Mouse (Mus musculus) urinary bladder, postnatal 36 days (tissue): ENCODE data around the gene Zfp423.

ENCODE experiments used
- DNase-seq, 2 experiments: peaks; one replicate each; pipeline ENCODE4 v3.0.0; 2022; ENCODE audit warnings: low spot score in 2 of 2, mixed read lengths in 1 of 2

Zfp423 gene

DNA sequence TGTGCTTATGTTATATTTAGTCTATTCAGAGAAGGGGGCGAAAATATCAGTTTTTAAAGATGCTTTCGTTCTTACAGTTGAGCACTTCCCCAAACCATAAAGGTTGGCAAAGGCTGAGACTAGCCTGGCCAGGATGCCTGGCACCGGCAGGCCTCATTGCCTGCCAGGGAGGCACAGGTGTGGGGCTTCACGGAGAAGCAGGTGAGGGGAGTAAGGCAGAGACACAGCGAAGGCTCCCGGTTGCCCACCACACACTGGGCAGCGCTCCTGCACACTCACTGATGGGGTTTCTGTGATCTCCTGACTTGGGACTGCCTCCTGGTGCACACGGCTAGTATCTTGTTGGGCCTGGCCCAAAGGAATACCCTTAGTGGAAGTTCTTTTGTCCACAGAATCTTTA lies 294.1 kb downstream of the Zfp423 start:
- no peak for DNase-seq

DNA sequence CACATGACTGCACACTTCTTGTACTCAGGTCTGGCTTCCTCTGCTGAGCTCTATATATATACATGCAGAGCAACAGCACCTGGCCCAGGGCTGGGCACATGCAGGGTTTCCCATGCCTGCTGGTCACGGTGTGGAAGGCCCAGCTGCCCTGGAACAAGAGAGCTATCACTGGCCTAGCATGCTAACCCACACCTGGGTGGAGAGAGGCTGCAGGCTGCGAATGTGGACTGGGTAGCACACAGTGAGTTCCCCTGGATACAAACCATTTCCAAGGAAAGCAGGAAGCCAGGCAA lies 295.2 kb downstream of the Zfp423 start:
- DNase-seq, result no peak

DNA sequence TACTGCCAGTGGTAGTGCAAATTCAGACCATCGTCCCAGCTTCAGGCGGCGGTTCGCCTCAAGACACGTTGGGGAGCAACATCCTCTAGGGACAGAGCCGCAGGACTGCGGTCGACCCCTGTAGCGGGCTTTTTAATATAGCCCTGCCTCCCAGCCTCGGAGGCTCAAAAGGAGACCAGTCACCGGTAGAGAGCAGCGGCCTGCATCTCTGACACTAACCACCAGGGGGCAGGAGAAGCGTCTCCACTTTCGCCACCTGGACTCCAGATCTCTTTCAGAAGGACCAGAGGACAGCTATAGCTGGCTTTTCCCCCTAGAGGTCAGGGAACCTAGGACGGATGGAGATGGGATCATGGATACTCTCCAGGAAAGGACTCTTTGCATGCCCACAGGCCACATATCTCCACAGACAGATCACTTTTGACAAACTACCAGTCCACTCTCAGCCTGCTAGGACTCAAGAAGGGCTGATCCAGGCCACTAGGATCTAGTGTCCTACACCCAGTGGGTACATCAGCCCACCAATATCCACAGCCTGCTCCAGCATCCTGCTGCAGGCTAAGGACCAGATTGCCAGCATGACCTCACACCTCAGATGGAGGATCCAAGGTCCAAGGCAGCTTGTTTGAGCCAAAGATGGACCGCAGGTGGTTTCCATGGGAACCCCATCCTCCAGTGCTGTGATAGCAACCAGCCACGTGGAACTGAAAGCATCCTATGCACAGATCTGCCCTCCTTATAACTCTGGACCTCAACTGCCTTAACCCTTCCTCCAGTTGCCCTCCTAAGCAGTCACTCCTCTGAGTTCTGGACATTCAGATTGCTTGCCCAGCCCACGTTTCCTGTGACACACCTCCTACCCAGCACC lies 295.8 kb downstream of the Zfp423 start:
- peak; percentile 66 to 78 for DNase-seq

DNA sequence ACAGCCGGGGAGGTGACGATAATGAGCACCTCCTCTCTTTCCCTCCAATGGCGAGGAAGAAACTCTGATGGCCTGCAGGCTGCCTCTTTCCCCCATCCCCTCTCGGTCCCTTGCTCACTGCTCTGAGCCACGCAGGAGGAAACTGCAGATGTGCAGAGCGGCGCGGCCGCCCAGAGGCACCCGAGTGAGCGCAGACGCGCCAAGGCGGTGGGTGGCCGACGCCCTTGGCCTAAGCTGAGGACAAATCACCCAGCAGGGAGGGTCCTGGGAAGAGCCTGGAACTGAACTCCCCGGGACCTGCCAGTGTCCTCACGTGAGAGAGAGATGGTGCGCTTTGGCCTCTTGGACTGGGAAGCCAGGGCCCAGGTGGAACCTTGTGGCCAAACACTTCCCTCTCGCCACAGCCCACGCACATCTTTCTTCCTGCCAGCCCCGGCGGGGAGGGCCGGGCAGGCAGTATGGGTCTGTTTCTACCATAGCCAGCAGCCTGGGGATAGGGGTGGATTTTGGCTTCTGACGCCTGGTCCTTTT lies 296.5 kb downstream of the Zfp423 start:
- DNase-seq, result peak; percentile 20 to 25

DNA sequence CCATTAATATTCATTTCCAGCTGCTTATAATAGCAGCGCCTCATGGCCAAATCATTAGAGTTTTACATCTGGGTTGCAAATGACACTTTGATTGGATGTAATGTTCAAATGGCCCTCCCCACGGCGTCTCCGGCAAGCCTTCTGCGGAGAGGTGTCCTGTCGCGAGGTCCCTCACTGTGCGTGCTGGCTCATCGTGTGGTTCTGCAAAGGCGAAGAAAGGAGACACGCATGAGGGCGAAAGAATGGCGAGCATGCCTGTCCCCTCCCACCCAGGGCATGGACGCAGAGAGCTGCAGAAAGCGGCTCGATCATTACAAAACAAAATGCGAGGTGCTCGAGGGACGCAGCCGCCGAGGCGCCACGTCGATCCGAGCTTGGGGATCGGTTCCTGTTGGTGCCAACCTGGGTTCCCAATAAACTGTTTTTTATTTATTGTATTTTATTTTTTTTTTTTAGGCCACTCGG lies 297.1 kb downstream of the Zfp423 start:
- DNase-seq, result no peak

DNA sequence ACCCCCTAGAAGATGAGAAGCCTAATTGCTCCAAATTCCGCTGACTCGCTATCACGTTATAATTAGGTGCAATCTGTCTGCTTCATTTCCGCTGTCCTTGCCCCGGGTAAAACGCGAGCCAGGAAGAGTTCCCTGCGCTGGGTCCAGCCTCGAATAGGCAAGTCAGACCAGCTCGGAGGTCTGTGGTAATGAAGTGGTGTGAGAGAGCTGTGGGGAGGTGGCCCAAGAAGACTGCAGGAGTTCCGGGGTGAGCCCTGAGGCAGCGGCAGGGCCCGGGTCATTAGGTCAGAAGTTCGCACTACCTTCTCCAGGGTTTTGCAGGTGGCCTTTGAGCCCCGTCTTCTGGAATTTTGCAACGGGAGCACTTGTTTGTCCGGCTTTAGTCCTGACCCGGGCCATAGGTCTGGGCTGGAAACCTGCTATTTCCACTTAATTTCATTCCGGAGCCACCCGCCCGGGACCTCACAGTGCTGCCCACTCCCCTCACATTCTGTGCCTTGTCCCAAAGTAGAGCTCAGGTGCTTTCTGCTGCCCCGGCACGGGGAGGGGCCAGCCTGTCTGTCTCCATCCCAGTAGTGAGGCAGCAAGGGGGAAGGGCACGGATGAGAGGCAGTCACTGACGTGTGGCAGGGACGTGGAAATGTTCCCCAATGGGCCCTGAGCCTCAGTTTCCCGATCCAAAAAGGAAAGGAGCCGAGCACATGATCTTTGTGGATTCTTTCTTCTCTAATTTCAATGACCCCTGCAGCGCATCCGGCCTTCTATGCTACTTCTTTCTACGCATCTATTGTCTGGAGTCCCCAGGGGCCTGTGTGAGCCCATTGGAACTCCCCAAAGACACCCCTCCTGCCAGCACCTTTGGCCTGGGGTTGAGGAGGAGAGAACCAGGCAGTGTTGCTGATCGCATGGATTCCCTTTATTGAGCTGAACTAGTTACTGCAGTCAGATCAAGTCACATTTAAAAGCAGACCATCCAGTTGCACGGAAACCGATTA lies 298.2 kb downstream of the Zfp423 start:
- DNase-seq, result no peak

DNA sequence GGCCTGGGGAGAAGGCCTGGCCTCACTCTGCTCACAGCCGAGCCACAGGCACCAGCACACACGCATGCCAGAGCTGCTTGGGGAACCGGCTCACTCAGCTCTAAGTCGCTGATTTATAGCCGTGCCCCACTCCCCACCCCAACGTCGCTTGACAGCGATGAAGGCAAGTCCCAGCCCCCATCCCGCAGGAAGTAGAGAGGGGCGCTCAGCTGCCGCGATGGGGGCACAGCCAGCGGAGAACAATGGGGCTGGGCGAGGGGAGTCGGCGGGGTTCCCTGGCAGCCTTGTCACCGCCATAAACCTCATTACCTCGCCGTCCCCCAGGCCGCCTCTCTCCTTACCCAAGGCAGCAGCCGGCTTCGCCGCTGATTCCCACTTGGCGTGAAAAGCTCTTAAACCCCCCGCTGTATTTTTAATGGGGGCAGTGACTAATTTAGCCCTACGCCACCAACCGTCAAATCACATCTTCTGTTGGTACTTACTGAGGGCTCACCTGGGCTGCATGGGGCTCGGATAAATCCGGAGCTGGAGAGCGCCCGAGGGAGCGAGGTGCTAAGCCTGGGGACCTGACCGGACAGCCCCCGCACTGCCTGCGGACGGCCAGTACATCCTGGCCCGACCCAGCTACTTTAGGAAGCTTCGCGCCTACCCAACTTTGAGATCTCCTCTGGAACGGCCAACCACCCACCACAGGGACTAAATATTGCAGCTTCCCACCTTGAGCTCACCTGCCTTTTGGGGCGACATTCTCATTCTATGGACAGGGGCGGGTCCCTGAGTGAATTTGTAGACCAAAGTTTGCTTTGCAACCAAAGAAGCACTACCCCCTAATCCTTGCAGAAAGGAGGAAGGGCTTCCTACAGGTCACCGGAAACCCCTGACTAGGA lies 299.1 kb downstream of the Zfp423 start:
- DNase-seq, result no peak

DNA sequence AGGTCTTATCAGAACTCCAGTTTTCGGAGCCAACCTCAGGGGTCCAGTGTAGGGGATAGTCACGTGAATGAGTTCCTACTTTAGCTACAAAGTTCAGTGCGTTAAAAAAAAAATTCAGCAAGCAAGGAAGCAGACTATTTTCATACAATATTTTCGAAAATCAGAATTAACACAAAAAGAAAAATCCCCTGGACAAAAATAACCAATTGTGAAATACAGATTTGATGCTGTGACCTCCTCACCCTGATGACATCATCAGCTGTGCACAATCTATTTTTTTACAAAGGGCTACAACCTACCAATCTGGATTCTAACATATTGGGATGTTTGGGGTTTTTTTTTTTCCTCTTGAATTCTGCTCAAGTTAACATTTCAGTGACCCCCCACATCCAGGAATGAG lies 301.9 kb downstream of the Zfp423 start:
- no peak for DNase-seq

DNA sequence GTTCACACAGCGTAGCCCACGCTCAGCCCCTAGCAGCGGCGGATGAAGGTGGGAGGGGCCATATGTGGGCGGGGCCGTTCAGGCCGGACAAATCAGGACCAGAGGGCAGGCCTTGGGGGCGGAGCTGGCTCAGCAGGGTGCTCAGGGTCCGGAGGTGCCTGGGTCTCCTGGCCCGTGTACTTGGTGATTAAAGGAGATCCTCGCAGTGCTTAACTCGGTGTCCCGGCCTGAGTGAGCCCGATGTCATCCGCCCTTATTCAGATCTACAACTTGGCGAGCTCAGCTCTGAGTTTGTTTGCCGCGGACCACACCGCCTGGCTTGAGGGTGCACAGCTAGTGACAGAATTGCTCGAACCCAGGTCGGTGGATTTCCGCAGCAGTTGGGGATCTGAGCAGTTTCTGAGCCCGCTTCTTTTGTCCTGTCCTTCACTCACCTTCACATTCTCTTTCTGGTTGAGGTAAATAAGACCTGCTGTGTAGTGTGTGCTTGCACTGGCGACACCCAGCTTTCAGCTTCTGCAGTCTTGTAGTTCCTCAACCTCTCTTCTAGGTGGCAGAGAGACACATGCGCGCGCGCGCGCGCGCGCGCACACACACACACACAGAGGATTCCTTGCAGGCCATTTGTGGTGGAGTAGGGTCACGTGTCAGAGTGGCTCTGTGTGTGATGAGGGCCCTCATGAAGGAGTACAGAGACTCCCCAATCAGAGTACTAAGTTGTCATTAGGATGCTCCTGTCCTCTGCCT lies 302.7 kb downstream of the Zfp423 start:
- DNase-seq, result peak; percentile 51 to 71

DNA sequence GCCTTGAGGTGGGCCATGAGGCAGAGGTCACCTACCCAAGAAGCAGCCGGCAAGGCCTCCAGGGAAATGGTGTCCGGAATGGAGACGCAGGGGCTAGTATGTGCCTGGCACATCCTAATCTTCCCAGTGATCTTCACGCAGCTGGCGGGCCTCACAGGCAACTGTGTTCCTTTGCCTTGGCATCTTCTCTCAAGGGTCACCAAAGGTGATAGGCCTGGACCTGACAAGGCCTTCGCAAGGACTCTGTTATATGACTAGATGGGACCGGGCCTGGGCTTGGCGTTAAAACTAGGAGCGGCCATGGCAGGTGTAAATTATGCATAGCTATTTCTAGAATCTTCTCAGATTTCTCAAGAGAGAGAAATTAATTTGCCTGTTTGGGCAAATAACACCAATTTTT lies 303.4 kb downstream of the Zfp423 start:
- no peak for DNase-seq

DNA sequence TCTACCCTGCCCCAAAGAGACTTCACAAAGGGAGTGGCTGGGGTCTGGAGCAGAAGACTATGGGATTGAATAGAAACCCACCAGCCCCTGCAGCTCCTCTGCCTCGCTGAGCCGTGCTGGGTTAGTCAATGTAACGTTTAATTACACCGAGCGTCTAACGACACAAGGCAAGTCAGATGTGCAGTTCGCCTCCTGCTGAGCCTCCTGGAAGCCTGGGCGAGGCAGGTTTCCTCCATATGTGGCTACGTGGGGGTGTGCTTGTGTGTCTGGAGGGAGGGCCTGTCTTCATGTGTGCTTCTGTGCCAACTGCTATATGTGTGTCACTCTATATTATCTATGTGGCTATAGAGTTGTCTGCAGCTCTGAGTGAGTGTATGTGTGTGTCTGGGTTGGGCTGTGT lies 311.6 kb downstream of the Zfp423 start:
- DNase-seq, result no peak

DNA sequence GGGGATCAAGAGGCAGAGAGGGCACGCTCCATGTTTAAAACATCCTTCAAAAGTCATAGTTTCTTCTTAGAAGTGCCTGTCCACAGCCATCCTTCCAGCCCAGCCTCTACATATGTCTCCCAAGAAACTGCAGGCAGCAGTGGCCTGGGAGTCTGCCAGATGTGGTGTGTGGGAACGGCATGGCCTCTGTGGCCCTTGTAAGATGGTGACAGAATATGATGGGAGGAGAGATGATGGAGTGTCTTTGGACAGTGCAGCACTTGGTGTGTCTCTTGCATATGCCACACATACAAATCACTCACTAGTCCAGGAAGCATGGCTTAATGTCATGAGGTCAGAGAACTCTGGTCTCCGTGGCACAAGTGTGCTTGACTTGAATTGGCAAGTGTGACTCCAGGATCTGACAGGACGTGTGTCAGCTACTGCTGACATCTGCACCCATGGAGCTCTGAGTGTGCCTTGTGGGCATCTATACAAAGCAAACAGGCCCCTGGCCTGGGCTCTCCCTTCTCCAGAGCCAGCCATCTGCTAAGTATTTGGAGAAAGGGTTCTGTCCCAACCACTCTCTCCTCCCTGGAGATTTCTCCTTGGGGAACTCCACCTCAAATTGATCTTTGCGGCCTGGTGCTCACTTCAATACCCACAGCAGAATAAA lies 313.4 kb downstream of the Zfp423 start:
- DNase-seq, result no peak

DNA sequence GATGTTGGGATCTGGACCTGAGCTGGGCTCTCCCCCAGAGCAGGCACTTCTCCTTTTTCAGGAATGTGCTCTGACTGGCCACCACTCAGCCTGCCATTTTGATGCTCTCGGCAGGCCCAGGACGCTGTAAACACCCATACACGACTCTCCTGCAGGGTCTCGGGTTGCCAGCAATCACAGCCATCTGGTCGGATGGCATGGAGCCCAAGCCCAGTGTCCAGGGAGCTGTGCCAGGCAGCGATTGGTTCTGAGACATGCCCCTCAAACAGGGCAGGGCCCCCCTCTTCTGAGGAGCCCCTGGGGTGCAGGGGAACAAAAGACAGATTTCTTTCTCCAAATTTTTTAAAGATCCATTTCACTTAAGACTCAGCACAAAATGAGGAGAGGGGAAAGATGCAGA lies 314.0 kb downstream of the Zfp423 start:
- DNase-seq, result no peak

DNA sequence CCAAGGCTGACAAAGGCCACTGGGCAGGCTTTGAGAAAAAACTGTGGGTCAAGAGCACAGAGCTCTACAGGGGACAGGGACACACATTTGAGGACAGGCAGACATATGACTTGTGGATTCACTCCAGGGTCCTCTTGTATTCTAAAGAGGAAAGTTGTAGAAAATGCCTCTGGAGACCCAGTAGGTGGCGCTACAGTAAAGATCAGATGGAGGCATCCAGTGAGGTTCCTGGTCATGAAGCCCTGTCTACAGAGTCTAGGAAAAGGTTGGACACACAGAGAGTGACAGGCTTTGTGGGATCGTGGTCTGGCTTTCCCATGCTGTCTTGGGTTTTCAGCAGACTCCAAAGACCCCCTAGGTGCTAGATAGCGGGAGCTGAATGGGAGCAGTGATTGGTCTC lies 318.5 kb downstream of the Zfp423 start:
- DNase-seq, result no peak

DNA sequence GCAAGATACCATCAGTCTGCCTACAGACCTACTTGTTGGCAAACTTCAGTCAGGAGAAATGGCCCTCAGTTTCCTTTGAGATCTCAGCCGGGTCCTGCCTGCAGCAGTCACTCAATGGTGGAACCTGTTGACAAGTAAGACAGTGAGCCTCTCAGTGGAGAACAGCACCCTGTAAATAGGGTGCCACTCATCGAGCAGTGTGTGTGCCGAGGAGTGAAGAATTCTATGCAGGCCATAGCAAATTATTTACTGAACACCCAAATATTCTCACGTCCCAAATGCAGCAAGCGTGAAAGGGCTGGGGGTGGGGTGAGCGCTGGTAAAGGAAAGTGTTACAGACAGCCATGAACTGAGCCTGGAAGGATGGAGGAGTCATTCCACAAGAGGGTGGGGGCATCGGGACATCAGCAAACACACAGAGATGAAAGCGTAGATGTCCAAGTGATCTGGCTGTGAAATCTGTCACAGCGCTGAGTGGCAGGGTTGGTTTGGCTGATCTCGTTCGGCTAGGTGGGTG lies 323.1 kb downstream of the Zfp423 start:
- DNase-seq, result no peak

DNA sequence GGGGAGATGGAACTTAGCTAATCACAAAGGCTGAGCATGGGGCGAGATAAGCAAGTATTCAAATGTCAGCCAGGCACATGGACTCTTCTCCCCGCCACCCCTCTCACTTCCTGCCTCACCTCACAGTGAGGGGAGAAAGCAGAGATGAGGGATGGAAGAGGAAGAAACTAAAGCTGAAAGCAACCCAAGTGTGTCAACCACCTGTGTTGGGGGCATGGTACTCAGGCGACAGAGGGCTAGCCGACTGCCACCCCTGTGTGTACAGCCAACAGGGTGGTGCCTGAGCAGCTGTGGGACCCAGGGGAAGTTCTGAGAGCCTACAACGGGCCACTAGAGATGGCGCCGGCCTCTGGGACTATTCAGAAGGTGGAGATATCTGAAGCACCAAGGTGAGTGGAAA lies 327.6 kb downstream of the Zfp423 start:
- DNase-seq, result no peak

DNA sequence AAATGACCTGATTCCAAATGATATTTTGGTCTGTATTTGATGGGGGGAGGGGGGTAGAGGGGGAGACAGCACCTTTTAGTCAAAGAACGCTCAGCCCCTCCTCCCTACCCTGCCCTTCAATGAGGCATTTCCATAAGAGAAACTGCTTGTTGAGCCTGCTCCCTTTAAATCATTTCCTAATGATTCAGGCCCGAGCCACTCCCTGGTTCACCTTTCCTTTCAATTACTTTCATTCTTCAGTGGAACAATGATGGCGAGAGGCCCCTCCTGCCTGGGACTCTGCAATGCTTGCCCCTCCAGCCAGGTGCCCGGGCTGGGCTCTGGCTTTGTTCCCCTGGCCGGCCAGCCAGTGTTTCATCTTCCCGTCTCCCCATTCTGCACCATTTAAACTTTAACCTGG lies 329.7 kb downstream of the Zfp423 start:
- DNase-seq, result no peak

DNA sequence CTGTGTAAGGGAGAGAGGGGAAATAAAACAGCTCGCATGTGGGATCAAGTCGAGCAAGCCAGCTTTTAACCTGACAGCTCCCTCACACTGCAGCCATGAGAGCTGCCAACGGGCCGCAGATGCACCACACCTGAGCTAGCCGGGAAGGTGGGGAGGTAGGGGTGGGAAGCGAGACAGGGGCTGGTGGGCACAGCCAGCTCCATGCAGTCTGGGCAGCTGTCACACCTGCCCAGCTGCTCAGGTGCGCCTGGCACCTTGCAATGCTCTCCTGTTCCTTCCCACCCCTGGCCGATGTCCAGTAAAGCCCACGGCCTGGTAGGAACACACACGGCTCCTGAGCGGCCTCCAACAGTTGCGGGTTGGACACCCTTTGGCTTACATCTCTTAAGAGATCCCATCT lies 338.2 kb downstream of the Zfp423 start:
- DNase-seq, result no peak

DNA sequence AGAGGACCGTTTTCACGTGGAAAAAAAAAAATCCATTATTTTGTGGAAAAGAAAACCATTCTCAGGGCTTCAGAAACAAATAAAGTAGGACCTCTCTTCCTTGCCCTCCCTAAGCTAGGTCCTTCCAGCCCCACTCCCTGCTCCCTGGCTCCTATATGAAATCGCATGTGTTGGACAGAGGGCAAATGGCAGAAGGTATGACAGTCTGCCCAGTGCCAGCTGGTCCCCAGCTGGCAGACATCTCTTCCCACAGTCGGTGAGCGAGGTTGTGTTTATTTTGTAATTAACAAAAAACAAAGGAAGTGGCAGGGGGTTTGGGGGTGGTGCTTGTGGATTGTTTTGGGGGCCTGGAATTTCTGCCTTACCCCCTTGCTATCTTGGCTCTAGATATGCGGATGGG lies 339.2 kb downstream of the Zfp423 start:
- DNase-seq, result no peak

DNA sequence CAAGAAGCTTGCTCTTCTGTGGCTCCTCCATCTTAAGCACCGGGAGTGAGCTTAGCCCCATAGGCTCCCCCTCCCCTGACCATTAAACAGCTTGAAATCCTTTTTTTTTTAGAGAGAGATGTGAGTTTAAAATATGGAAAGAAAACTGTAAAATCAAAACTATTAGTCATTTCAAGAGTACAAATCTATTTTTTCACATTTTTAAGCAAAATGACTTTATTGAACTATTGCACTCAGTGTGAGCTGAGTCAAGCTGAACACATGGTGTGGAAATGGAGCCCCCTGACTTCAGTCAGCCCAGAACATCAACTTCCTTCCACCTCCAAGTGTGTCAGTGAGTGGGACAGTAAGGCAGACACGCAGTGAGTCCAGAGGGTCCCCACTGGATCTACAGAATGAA lies 339.9 kb downstream of the Zfp423 start:
- no peak for DNase-seq
